ENCODE assay signal across 10 mouse cellular contexts in the genomic region with DNA sequence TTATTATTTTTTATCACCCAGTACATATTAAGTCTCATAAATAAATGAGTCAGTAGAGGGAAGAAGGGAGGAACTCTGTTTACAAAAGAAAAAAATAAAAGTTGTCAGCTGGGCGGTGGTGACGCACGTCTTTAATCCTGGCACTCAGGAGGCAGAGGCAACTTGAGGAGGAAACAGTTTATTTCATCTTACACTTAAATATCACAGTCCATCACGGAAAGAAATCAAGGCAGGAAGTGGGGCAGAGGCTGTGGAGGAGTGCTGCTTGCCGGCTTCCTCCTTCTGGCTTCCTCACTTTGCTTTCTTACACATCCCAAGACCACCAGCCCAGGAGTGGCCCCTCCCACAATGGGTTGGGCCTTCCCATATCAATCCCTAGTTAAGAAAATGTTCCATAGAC. TPM values are rescaled to one million over a fixed set of nuclear protein-coding genes. Genes with fewer than 3 reads are reported as not detected.
DNase-seq lines count a peak whose midpoint lies in the region; ATAC-seq and TF ChIP-seq lines count a peak whose summit lies in the region.
"Had no signal": no experiment of that assay in that cellular context is flagged by ENCODE, and none has a peak within 500 bp of the region (broad histone marks: within the 10 kb centered on the region; RNA-seq: fewer than 3 reads in every experiment).

No protein-coding gene starts in this region.

- no peaks in the 10 kb centered on the region for H3K9me3 ChIP-seq in hindbrain, embryonic 14.5 days (ENCODE audit: control insufficient read depth, low read length)
- H3K9me3 ChIP-seq in neural tube, embryonic 15.5 days (replicated peaks): no peaks in the 10 kb centered on the region

- TF ChIP-seq CTCF in gastrocnemius, adult 2 months (IDR thresholded peaks at IDR 0.05): no peak
- no peak for TF ChIP-seq CTCF in layer of hippocampus, adult 2 months (conservative IDR thresholded peaks at IDR 0.05)

- H3K27me3 ChIP-seq in hindbrain, embryonic 14.5 days (ENCODE audit: control insufficient read depth, insufficient read depth, low read length): no peaks in the 10 kb centered on the region
- H3K27me3 ChIP-seq in neural tube, embryonic 15.5 days (replicated peaks): no peaks in the 10 kb centered on the region

- H3K4me2 ChIP-seq in hindbrain, embryonic 14.5 days (replicated peaks): no peak overlapping the region
- no peak overlapping the region for H3K4me2 ChIP-seq in neural tube, embryonic 15.5 days

- no peaks in the 10 kb centered on the region for H3K36me3 ChIP-seq in hindbrain, embryonic 14.5 days (replicated peaks; ENCODE audit: control insufficient read depth, insufficient read depth)
- no peaks in the 10 kb centered on the region for H3K36me3 ChIP-seq in neural tube, embryonic 15.5 days

- peaks cover 7% of the 10 kb centered on the region; the same call in 1 of the 2 replicates for H3K4me1 ChIP-seq in hindbrain, embryonic 14.5 days (replicated peaks; ENCODE audit: control insufficient read depth, insufficient read depth, low read length)
- peaks cover 14% of the 10 kb centered on the region for H3K4me1 ChIP-seq in neural tube, embryonic 15.5 days

- H3K9ac ChIP-seq in hindbrain, embryonic 14.5 days: no peak overlapping the region
- no peak overlapping the region for H3K9ac ChIP-seq in neural tube, embryonic 15.5 days (replicated peaks)

- DNase-seq in gastrocnemius, adult 2 months: no peak
- DNase-seq in gastrocnemius, postnatal 10 days: no peak
- DNase-seq in layer of hippocampus, adult 2 months (ENCODE audit: low spot score in 2 of 2): no peak
- DNase-seq in layer of hippocampus, postnatal 36 days: no peak
- no peak for DNase-seq in hindbrain, embryonic 14.5 days (ENCODE audit: low spot score)
- DNase-seq in cerebellum, postnatal 14 days: no peak

- no peak for ATAC-seq in hindbrain, embryonic 14.5 days (ENCODE audit: low FRiP score)
- no peak for ATAC-seq in neural tube, embryonic 15.5 days (ENCODE audit: low FRiP score)
- no peak for ATAC-seq in megakaryocyte progenitor cell, adult 5-6 weeks (replicated peaks; ENCODE audit: poor library complexity)

- H3K4me3 ChIP-seq in gastrocnemius, adult 2 months: no peak overlapping the region
- H3K4me3 ChIP-seq in layer of hippocampus, adult 2 months: no peak overlapping the region
- no peak overlapping the region for H3K4me3 ChIP-seq in hindbrain, embryonic 14.5 days (replicated peaks; ENCODE audit: low read length)
- no peak overlapping the region for H3K4me3 ChIP-seq in neural tube, embryonic 15.5 days (replicated peaks)
- H3K4me3 ChIP-seq: erythroblast, embryonic 14.5 days had no signal

- intact Hi-C loops in gastrocnemius, adult 2 months (cut with DNase I): no loop called here

- peak overlapping the region; percentile 61 for H3K27ac ChIP-seq in gastrocnemius, adult 2 months
- H3K27ac ChIP-seq in layer of hippocampus, adult 2 months: peak overlapping the region; percentile 81
- H3K27ac ChIP-seq in hindbrain, embryonic 14.5 days: peak overlapping the region; percentile 79
- peak overlapping the region; percentile 58 for H3K27ac ChIP-seq in neural tube, embryonic 15.5 days (replicated peaks)

- 72% methylated on average over 5 of the region's 5 CpGs for WGBS in hindbrain, embryonic 14.5 days
- 64% methylated on average over 5 of the region's 5 CpGs for WGBS in neural tube, embryonic 15.5 days

RNA-seq across cellular contexts. Expression of a gene that starts 8.2 kb away (rescaled TPM):
- total RNA-seq in gastrocnemius, adult 2 months (2021): under 1 TPM in 1 of 2 experiments, not detected in 1; 0.15 TPM
- not detected for total RNA-seq in gastrocnemius, postnatal 10 days (2021)
- under 1 TPM; 0.79 to 0.86 TPM for total RNA-seq in layer of hippocampus, adult 2 months (2021)
- under 1 TPM; 0.71 to 0.75 TPM for total RNA-seq in layer of hippocampus, postnatal 36 days (2021)
- 2.0 and 2.1 TPM in 2 replicates for polyA plus RNA-seq in hindbrain, embryonic 14.5 days (2014; fragmentation: Nextera tagmentation; extraction: Ambion mirVana)
- 1.3 and 1.7 TPM in 2 replicates for polyA plus RNA-seq in neural tube, embryonic 15.5 days (2015; fragmentation: Nextera tagmentation; extraction: Ambion mirVana)
- total RNA-seq in megakaryocyte progenitor cell, adult 5-6 weeks (2015): 0.20 TPM in 1 of 2 replicates, not detected in the other
- not detected in 2 replicates for total RNA-seq in megakaryocyte progenitor cell, adult 5-6 weeks (2017)
- polyA plus RNA-seq: erythroblast, embryonic 14.5 days; limb, embryonic 11.5 days had no signal

RNA-seq across cellular contexts. Expression of a gene that starts 24.0 kb away (rescaled TPM):
- 100 to 1,000 TPM in 1 of 2 experiments, 10 to 100 TPM in 1; 91.5 to 112 TPM for total RNA-seq in gastrocnemius, adult 2 months (2021)
- 10 to 100 TPM; 93.6 to 98.0 TPM for total RNA-seq in gastrocnemius, postnatal 10 days (2021)
- total RNA-seq in layer of hippocampus, adult 2 months (2021): 10 to 100 TPM; 53.9 to 56.2 TPM
- total RNA-seq in layer of hippocampus, postnatal 36 days (2021): 10 to 100 TPM; 50.6 to 54.0 TPM
- polyA plus RNA-seq in hindbrain, embryonic 14.5 days (2014; fragmentation: Nextera tagmentation; extraction: Ambion mirVana): 79.8 and 89.2 TPM in 2 replicates
- 79.1 and 79.4 TPM in 2 replicates for polyA plus RNA-seq in neural tube, embryonic 15.5 days (2015; fragmentation: Nextera tagmentation; extraction: Ambion mirVana)
- total RNA-seq in megakaryocyte progenitor cell, adult 5-6 weeks (2015): 77.4 and 99.6 TPM in 2 replicates
- 61.7 and 64.3 TPM in 2 replicates for total RNA-seq in megakaryocyte progenitor cell, adult 5-6 weeks (2017)

RNA-seq across cellular contexts. Expression of a gene that starts 54.0 kb away (rescaled TPM):
- 10 to 100 TPM; 67.6 to 83.7 TPM for total RNA-seq in gastrocnemius, adult 2 months (2021)
- total RNA-seq in gastrocnemius, postnatal 10 days (2021): 10 to 100 TPM; 50.4 to 53.8 TPM
- 100 to 1,000 TPM; 213 to 225 TPM for total RNA-seq in layer of hippocampus, adult 2 months (2021)
- 100 to 1,000 TPM; 236 to 254 TPM for total RNA-seq in layer of hippocampus, postnatal 36 days (2021)
- polyA plus RNA-seq in hindbrain, embryonic 14.5 days (2014; fragmentation: Nextera tagmentation; extraction: Ambion mirVana): 77.9 and 89.6 TPM in 2 replicates
- 64.7 and 68.8 TPM in 2 replicates for polyA plus RNA-seq in neural tube, embryonic 15.5 days (2015; fragmentation: Nextera tagmentation; extraction: Ambion mirVana)
- total RNA-seq in megakaryocyte progenitor cell, adult 5-6 weeks (2015): 57.6 and 60.4 TPM in 2 replicates
- 36.5 and 43.3 TPM in 2 replicates for total RNA-seq in megakaryocyte progenitor cell, adult 5-6 weeks (2017)
